Mouse (Mus musculus) liver, postnatal 0 days (tissue): ENCODE measurements around the gene Mybphl. TPM values are rescaled to one million over a fixed set of nuclear protein-coding genes. Genes with fewer than 3 reads are reported as not detected.

Experiments
- ATAC-seq: fragments of 200-750 bp; cut with Nextera tagmentation; 2 replicates; pipeline ENCODE4 v1.8.0; 2017; ENCODE audit warnings: mild to moderate bottlenecking, moderate library complexity
- DNase-seq: peaks from one replicate; pipeline ENCODE4 v3.0.0-alpha.2; 2016
- H3K27ac ChIP-seq: fragments of 300-500 bp; sonication (generic); 2 replicates; pipeline ENCODE4 v1.5.1; 2014; ENCODE audit warnings: antibody characterized with exemption, moderate library complexity, mild to moderate bottlenecking, low read depth
- H3K27me3 ChIP-seq: fragments of 300-500 bp; sonication (generic); 2 replicates; pipeline ENCODE4 v1.6.1; 2014; ENCODE audit warnings: low read length, control low read depth, mixed read lengths; ENCODE audit not compliant: insufficient read depth
- H3K36me3 ChIP-seq: fragments of 300-500 bp; sonication (generic); replicated peaks from 2 replicates; pipeline ENCODE4 v1.6.1; 2014; ENCODE audit warnings: mild to moderate bottlenecking, control low read depth, low read length, moderate library complexity, mixed read lengths; ENCODE audit not compliant: insufficient read depth
- H3K4me1 ChIP-seq: fragments of 300-500 bp; sonication (generic); 2 replicates; pipeline ENCODE4 v1.6.1; 2014; ENCODE audit warnings: antibody characterized with exemption, mild to moderate bottlenecking, control low read depth; ENCODE audit not compliant: insufficient read depth
- H3K4me2 ChIP-seq: fragments of 300-500 bp; sonication (generic); 2 replicates; pipeline ENCODE4 v1.6.1; 2014; ENCODE audit warnings: low read depth, mild to moderate bottlenecking, low read length, moderate library complexity, mixed read lengths
- H3K4me3 ChIP-seq: fragments of 300-500 bp; sonication (generic); 2 replicates; pipeline ENCODE4 v1.5.1; 2014; ENCODE audit warnings: low read depth, low read length
- H3K9ac ChIP-seq: fragments of 300-500 bp; sonication (generic); replicated peaks from 2 replicates; pipeline ENCODE4 v1.6.1; 2014; ENCODE audit warnings: mild to moderate bottlenecking, moderate library complexity
- H3K9me3 ChIP-seq: fragments of 300-500 bp; sonication (generic); 2 replicates; pipeline ENCODE4 v1.6.1; 2016; ENCODE audit warnings: mild to moderate bottlenecking, control low read depth, low read length, mixed read lengths
- CTCF ChIP-seq: sonication (generic); IDR thresholded peaks from 2 replicates; pipeline ENCODE4 v1.5.1; 2016; ENCODE audit warnings: antibody characterized with exemption, low read depth
- EP300 ChIP-seq: IDR thresholded peaks from 2 replicates; pipeline ENCODE4 v1.6.1; 2016; ENCODE audit warnings: antibody characterized with exemption, low read depth, mild to moderate bottlenecking
- WGBS: fragments of 180-500 bp; shearing (Covaris S2); extraction: QIAGEN DNeasy Blood & Tissue Kit; methylation state at CpG from one replicate; pipeline ENCODE4 v1.1.7; 2014; ENCODE audit not compliant: insufficient replicate concordance; 5-methylcytosine and 5-hydroxymethylcytosine counted together
- polyA plus RNA-seq: library from polyadenylated mRNA; unstranded; fragments of >200 nt; fragmentation: Nextera tagmentation; extraction: Ambion mirVana; gene quantifications from 2 replicates; pipeline ENCODE4 v1.2.1, GENCODE M21; 2015

The Mybphl gene
- polyA plus RNA-seq, 1 experiment from 2014 or later, result 0.49 TPM

DNA sequence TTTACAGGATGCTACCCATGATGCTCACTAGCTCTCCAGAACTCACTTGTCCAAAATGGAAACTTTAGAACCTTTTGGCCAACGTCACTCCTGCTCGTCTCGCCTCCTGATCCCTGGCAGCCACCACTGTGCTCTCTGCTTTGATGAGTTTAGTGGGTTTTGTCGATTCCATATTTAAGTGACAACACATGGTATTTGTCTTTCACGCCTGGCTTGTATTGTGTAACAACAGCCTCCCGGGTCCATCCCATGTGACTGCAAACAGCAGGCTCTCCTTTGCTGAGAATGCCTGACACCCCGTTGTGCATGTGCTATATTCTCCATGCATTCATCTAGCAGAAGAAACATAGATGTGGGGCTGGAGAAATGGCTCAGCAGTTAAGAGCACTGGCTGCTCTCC lies 22.5 kb upstream of the Mybphl start:
- Histone ChIP-seq H3K9ac (no peak overlapping the region), H3K4me1 (no peaks in the 10 kb centered on the region), H3K9me3 (no peaks in the 10 kb centered on the region), H3K27ac (no peak overlapping the region), H3K36me3 (peaks cover 46% of the 10 kb centered on the region), H3K4me2 (no peak overlapping the region), H3K4me3 (no peak overlapping the region), H3K27me3 (no peaks in the 10 kb centered on the region)
- no peak for DNase-seq
- ATAC-seq, result peak; percentile 66; the same call in 1 of the 2 replicates
- TF ChIP-seq CTCF (no peak), EP300 (no peak)
- WGBS, result 57% methylated on average over 7 of the region's 7 CpGs

DNA sequence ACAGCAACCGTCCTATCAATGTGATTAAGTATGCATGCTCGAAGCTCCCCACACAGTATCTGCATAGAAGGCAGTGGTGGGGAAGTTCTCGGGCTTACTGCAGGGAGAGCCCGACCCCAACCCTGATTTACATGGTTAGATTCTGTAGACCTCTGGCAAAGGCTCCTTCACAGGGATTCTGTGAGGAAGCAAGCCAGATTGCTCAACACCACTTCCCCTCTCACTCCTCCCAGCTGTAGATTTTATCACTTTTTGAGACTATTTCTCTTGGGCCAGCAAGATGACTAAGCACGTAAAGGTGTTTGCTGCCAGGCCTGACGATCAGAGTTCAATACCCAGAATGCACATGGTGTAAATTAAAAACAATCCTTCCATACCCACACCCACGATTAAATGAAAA lies 18.9 kb upstream of the Mybphl start:
- Histone ChIP-seq H3K4me3 (no peak overlapping the region), H3K36me3 (peaks cover 39% of the 10 kb centered on the region), H3K27ac (no peak overlapping the region), H3K9ac (no peak overlapping the region), H3K4me2 (no peak overlapping the region), H3K4me1 (no peaks in the 10 kb centered on the region), H3K9me3 (no peaks in the 10 kb centered on the region), H3K27me3 (no peaks in the 10 kb centered on the region)
- ATAC-seq, result no peak
- 47% methylated on average over 7 of the region's 7 CpGs for WGBS
- no peak for TF ChIP-seq EP300
- TF ChIP-seq CTCF, result no peak
- no peak for DNase-seq

- WGBS, result 68% methylated on average over 9 of the region's 9 CpGs
- Histone ChIP-seq H3K27me3 (no peaks in the 10 kb centered on the region), H3K36me3 (peaks cover 41% of the 10 kb centered on the region), H3K4me2 (no peak overlapping the region), H3K9me3 (no peaks in the 10 kb centered on the region), H3K9ac (no peak overlapping the region), H3K4me3 (no peak overlapping the region), H3K4me1 (no peaks in the 10 kb centered on the region), H3K27ac (no peak overlapping the region)
- no peak for ATAC-seq
- TF ChIP-seq CTCF, result no peak
- no peak for TF ChIP-seq EP300
- DNase-seq, result no peak
Observed at GRCm38 (mm10) chr3:108348376-108348775, 16.3 kb upstream of the Mybphl start.

- peaks cover 34% of the 10 kb centered on the region for H3K36me3 ChIP-seq
- no peak overlapping the region for H3K4me3 ChIP-seq
- no peak overlapping the region for H3K9ac ChIP-seq
- DNase-seq (peak; percentile 39), ATAC-seq (peak; percentile 90)
- H3K4me2 ChIP-seq, result no peak overlapping the region
- H3K27ac ChIP-seq, result peak overlapping the region; percentile 60
- no peaks in the 10 kb centered on the region for H3K4me1 ChIP-seq
- 59% methylated on average over 3 of the region's 3 CpGs for WGBS
- no peaks in the 10 kb centered on the region for H3K9me3 ChIP-seq
- no peak for TF ChIP-seq EP300
- TF ChIP-seq CTCF, result no peak
- no peaks in the 10 kb centered on the region for H3K27me3 ChIP-seq
Observed at GRCm38 (mm10) chr3:108355245-108355644, 9.5 kb upstream of the Mybphl start.

DNA sequence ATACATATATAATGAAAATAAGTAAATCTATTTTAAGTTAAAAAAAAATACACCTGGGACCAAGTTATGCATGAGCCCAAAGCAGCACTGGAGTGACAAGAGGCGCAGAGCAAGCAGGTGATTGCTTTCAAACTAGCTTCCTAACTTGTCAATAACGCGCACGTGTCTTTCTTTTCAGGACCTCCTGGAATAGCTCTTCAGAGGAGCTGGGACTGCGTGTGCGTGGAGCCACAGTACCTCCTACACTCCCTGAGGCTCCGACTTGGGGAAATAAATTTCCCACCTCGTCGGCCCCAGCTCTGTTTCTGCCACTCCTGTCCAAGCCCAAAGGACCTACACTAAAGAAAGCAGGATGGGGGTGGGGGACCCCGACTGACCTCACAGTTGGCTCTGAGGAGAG lies 7.7 kb upstream of the Mybphl start:
- TF ChIP-seq EP300 (no peak), CTCF (no peak)
- no peak overlapping the region for H3K27ac ChIP-seq

GRCm38 (mm10) chr3:108358445-108358844 lies 6.3 kb upstream of the Mybphl start:
- TF ChIP-seq EP300 (no peak), CTCF (no peak)
- DNase-seq, result no peak
- ATAC-seq, result no peak
- 77% methylated on average over 6 of the region's 6 CpGs for WGBS
- Histone ChIP-seq H3K36me3 (peaks cover 21% of the 10 kb centered on the region), H3K27ac (peak overlapping the region; percentile 73), H3K9ac (no peak overlapping the region), H3K9me3 (no peaks in the 10 kb centered on the region), H3K4me2 (no peak overlapping the region), H3K4me3 (no peak overlapping the region), H3K27me3 (no peaks in the 10 kb centered on the region), H3K4me1 (peaks cover 5% of the 10 kb centered on the region; the same call in 1 of the 2 replicates)

More for the DNA sequence above, 7.7 kb upstream of the Mybphl start:
- Histone ChIP-seq H3K27me3 (no peaks in the 10 kb centered on the region), H3K9ac (no peak overlapping the region), H3K4me3 (no peak overlapping the region), H3K36me3 (peaks cover 29% of the 10 kb centered on the region), H3K4me1 (peaks cover 5% of the 10 kb centered on the region; the same call in 1 of the 2 replicates), H3K4me2 (no peak overlapping the region), H3K9me3 (no peaks in the 10 kb centered on the region)
- ATAC-seq (no peak), DNase-seq (no peak)
- WGBS, result 83% methylated on average over 10 of the region's 10 CpGs

GRCm38 (mm10) chr3:108360894-108361293 lies 3.8 kb upstream of the Mybphl start:
- 20% methylated on average over 7 of the region's 7 CpGs for WGBS
- ATAC-seq (no peak), DNase-seq (no peak)
- Histone ChIP-seq H3K27me3 (no peaks in the 10 kb centered on the region), H3K27ac (no peak overlapping the region), H3K9me3 (no peaks in the 10 kb centered on the region), H3K4me1 (peaks cover 12% of the 10 kb centered on the region; the same call in 1 of the 2 replicates), H3K4me3 (no peak overlapping the region), H3K9ac (no peak overlapping the region), H3K4me2 (no peak overlapping the region), H3K36me3 (peaks cover 9% of the 10 kb centered on the region)
- no peak for TF ChIP-seq CTCF
- no peak for TF ChIP-seq EP300
